Mouse (Mus musculus) embryonic facial prominence, embryonic 10.5 days (tissue): Measurements from ENCODE around the gene Gm4340. TPM values are rescaled to one million over a fixed set of nuclear protein-coding genes. Genes with fewer than 3 reads are reported as not detected.

Experiments used
- polyA plus RNA-seq: library from polyadenylated mRNA; unstranded; fragments of >200 nt; fragmentation: Nextera tagmentation; extraction: Ambion mirVana; gene quantifications from 2 replicates; pipeline ENCODE4 v1.2.1, GENCODE M21; 2016

Gm4340 gene
- polyA plus RNA-seq, 1 experiment from 2014 or later = not detected

Other genes starting within 250 kb of the Gm4340 start
- not detected in 2 replicates for gene Gm21293, start 51.1 kb upstream of the Gm4340 start, polyA plus RNA-seq
- not detected in 2 replicates for gene Gm6763, start 42.5 kb upstream of the Gm4340 start, polyA plus RNA-seq
- not detected in 2 replicates for gene Gm8764, start 34.0 kb upstream of the Gm4340 start, polyA plus RNA-seq
- gene Gm21304, start 25.5 kb upstream of the Gm4340 start, polyA plus RNA-seq = not detected in 2 replicates
- gene Gm21312, start 17.0 kb upstream of the Gm4340 start, polyA plus RNA-seq = not detected in 2 replicates
- not detected in 2 replicates for gene Gm20765, start 8.5 kb upstream of the Gm4340 start, polyA plus RNA-seq